Mouse (Mus musculus): ENCODE results near the gene Dohh. TPM values are rescaled to one million over a fixed set of nuclear protein-coding genes. Genes with fewer than 3 reads are reported as not detected.
A peak's percentile ranks its signal among the peaks of the same experiment; 100 is the strongest.

The Dohh gene
- polyA plus RNA-seq, 1 experiment = 64.0 TPM

DNA sequence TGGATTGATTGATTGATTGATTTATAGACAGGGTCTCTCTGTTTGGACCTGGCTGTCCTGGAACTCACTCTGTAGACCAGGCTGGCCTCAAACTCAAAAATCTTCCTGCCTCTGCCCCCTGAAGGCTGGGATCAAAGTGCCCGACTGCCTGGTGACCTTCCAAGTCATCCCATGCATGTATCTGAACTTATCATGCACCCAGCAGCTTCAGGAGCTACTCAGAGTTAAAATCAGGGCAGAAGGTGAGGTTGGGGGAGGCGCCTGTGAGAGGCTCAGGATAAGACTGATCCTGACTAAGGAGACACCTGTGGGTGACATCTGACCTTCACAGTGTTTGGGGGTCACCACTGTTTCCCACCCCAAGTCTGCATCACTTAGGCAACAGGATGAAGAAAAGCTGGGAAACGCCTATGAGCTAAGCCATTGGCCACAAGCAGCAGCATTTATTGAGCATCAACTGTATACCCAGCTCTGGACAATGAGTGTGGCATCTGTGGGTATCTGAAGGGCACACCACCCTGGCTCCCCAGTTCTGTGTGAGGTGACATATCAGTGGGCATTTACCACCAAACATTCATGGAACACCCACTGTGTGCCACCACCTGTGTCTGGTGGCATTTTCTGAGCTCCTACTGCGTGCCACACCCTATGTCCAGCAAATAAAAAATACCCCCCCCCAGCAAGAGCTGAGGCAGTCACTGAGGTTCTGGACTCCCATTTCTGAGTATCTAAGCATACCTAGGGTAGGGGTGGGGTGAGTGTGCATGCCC, 39.4 kb downstream of the Dohh start:
- TF ChIP-seq CTCF (IDR thresholded peaks at IDR 0.05; ENCODE audit: borderline replicate concordance, extremely low read depth, insufficient read depth, insufficient read length) = no peak
- TF ChIP-seq POLR2A (IDR thresholded peaks at IDR 0.05; ENCODE audit: borderline replicate concordance, extremely low read depth, insufficient read depth, insufficient read length, poor library complexity, severe bottlenecking) = no peak
- DNase-seq (ENCODE audit: low read depth) = no peak

- peak; percentile 71 for DNase-seq (ENCODE audit: low read depth)
- TF ChIP-seq POLR2A (IDR thresholded peaks at IDR 0.05; ENCODE audit: borderline replicate concordance, extremely low read depth, insufficient read depth, insufficient read length, poor library complexity, severe bottlenecking) = no peak
- no peak for TF ChIP-seq CTCF (IDR thresholded peaks at IDR 0.05; ENCODE audit: borderline replicate concordance, extremely low read depth, insufficient read depth, insufficient read length)
These were observed 40.2 kb downstream of the Dohh start for GRCm38 (mm10) chr10:81424246-81425051.

- DNase-seq (ENCODE audit: low read depth) = no peak
These were observed 41.1 kb downstream of the Dohh start for GRCm38 (mm10) chr10:81425236-81425850.

DNA sequence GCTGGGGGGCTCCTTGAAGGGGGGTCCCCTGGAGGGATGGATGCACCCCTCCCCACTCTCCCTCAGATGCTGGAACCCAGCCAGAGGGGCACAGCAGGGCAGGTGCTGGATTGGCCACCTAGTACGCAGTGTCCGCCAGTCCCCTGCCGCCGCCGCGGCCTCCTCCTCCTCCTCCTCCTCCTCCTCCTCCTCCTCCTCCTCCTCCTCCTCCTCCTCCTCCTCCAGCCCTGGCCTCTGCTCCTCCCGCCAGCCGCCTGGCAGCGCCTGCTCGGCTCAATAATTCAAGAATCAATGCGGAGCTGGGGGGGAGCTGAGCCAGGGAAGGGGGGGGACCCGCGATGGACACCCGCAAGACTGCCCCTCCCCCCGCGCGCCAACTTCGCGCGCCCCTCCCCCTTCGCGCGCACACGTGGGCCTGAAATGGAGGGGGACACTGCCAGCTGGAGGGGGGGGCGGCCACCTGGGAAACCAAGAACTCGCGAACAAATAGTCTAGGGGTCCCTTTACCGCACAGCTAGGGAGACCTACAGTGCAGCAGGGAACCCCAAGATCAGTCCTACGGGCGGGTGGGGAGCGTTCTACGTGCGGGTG, 41.9 kb downstream of the Dohh start:
- no peak for TF ChIP-seq POLR2A (IDR thresholded peaks at IDR 0.05; ENCODE audit: borderline replicate concordance, extremely low read depth, insufficient read depth, insufficient read length, poor library complexity, severe bottlenecking)
- TF ChIP-seq CTCF (IDR thresholded peaks at IDR 0.05; ENCODE audit: borderline replicate concordance, extremely low read depth, insufficient read depth, insufficient read length) = no peak
- DNase-seq (ENCODE audit: low read depth) = peak; percentile 66

More at GRCm38 (mm10) chr10:81425236-81425850, 41.1 kb downstream of the Dohh start:
- no peak for TF ChIP-seq CTCF (IDR thresholded peaks at IDR 0.05; ENCODE audit: borderline replicate concordance, extremely low read depth, insufficient read depth, insufficient read length)
- no peak for TF ChIP-seq POLR2A (IDR thresholded peaks at IDR 0.05; ENCODE audit: borderline replicate concordance, extremely low read depth, insufficient read depth, insufficient read length, poor library complexity, severe bottlenecking)

- DNase-seq (ENCODE audit: low read depth) = no peak
- TF ChIP-seq POLR2A (IDR thresholded peaks at IDR 0.05; ENCODE audit: borderline replicate concordance, extremely low read depth, insufficient read depth, insufficient read length, poor library complexity, severe bottlenecking) = no peak
- TF ChIP-seq CTCF (IDR thresholded peaks at IDR 0.05; ENCODE audit: borderline replicate concordance, extremely low read depth, insufficient read depth, insufficient read length) = no peak
These were observed 42.7 kb downstream of the Dohh start for GRCm38 (mm10) chr10:81426897-81427296.

GRCm38 (mm10) chr10:81427327-81427726, 43.1 kb downstream of the Dohh start:
- no peak for TF ChIP-seq CTCF (IDR thresholded peaks at IDR 0.05; ENCODE audit: borderline replicate concordance, extremely low read depth, insufficient read depth, insufficient read length)
- TF ChIP-seq POLR2A (IDR thresholded peaks at IDR 0.05; ENCODE audit: borderline replicate concordance, extremely low read depth, insufficient read depth, insufficient read length, poor library complexity, severe bottlenecking) = no peak
- no peak for DNase-seq (ENCODE audit: low read depth)

- TF ChIP-seq CTCF (IDR thresholded peaks at IDR 0.05; ENCODE audit: borderline replicate concordance, extremely low read depth, insufficient read depth, insufficient read length) (no peak), POLR2A (IDR thresholded peaks at IDR 0.05; ENCODE audit: borderline replicate concordance, extremely low read depth, insufficient read depth, insufficient read length, poor library complexity, severe bottlenecking) (no peak)
- DNase-seq (ENCODE audit: low read depth) = no peak
These were observed 43.7 kb downstream of the Dohh start for GRCm38 (mm10) chr10:81427804-81428506.

DNA sequence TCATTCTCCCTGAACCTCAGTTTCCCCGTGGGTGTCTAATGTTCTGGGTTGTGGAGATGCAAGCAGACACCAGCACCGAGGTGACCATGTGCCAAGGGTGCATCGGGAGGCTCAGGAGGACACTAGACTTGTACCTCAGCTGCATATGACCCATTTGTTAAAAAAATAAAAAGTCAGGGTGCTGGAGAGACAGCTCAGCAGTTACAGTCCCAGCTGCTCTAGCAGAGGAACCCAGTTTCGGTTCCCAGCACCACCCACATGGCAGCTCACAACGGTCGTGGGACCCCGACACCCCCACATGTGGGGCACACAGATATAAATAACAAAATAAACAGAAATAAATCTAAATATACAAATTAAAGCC, 44.3 kb downstream of the Dohh start:
- TF ChIP-seq POLR2A (IDR thresholded peaks at IDR 0.05; ENCODE audit: borderline replicate concordance, extremely low read depth, insufficient read depth, insufficient read length, poor library complexity, severe bottlenecking) (no peak), CTCF (IDR thresholded peaks at IDR 0.05; ENCODE audit: borderline replicate concordance, extremely low read depth, insufficient read depth, insufficient read length) (no peak)
- no peak for DNase-seq (ENCODE audit: low read depth)

GRCm38 (mm10) chr10:81429092-81429491, 44.9 kb downstream of the Dohh start:
- no peak for TF ChIP-seq POLR2A (IDR thresholded peaks at IDR 0.05; ENCODE audit: borderline replicate concordance, extremely low read depth, insufficient read depth, insufficient read length, poor library complexity, severe bottlenecking)
- no peak for TF ChIP-seq CTCF (IDR thresholded peaks at IDR 0.05; ENCODE audit: borderline replicate concordance, extremely low read depth, insufficient read depth, insufficient read length)
- DNase-seq (ENCODE audit: low read depth) = no peak

DNA sequence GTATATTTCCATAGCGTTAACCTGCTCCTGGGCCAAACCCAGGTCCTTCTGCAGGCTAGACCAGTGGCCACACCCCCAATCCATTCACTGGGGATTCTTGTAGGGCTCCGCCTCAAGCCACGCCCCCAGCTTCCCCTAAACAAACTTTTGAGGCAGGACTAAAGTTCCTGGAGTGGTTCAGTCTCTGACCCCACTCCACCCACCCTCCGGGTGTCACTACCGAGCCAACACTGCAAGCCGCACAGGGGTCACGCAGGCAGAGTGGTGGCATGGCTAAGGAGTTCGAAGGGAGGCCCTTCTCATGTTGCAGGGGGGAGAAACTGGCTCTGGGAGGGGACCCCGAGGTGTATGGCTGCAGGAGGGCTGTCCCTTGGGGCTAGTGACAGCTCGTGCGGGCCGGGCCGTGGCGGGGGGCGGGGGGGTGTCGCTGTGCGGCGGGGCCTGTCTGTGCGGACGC, 45.4 kb downstream of the Dohh start:
- no peak for TF ChIP-seq POLR2A (IDR thresholded peaks at IDR 0.05; ENCODE audit: borderline replicate concordance, extremely low read depth, insufficient read depth, insufficient read length, poor library complexity, severe bottlenecking)
- no peak for TF ChIP-seq CTCF (IDR thresholded peaks at IDR 0.05; ENCODE audit: borderline replicate concordance, extremely low read depth, insufficient read depth, insufficient read length)
- DNase-seq (ENCODE audit: low read depth) = peak; percentile 88
